Mouse (Mus musculus): ENCODE results near the gene Tnpo2. TPM values are rescaled to one million over a fixed set of nuclear protein-coding genes. Genes with fewer than 3 reads are reported as not detected.

Gene Tnpo2
- 9.5 and 12.9 TPM in 2 replicates for polyA plus RNA-seq (2012; ENCODE audit: low replicate concordance)

GRCm38 (mm10) chr8:85036718-85037365 is at the start of gene Tnpo2:
Gene Tnpo2 (plus strand): TSS chr8:85036915.

GRCm38 (mm10) chr8:84990349-84990748 is 46.4 kb upstream of the Tnpo2 start, which contains the start of gene Hook2:
Gene Hook2 (plus strand): TSS chr8:84990603.

DNA sequence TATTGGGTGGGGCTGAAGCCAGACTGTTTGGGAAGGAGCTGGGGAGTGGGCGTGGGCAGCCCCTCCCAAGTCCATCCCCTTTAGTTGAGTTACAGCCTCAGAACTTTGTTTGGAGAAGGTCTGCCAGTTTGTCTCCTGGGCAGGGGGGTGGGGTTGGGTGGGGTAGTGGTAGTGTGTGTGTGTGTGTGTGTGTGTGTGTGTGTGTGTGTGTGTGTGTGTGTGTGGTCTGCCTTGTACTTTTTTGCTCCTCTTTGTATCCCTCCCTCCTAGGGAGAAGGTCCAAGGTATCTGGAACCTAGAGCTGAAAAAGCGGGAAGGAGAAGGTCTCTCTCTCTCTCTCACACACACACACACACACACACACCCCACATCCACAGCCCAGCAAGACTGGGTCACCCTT is 22.3 kb upstream of the Tnpo2 start, which contains the start of gene Best2:
Gene Best2 (minus strand): TSS at position 101 of the 400 bp plus-strand sequence.

GRCm38 (mm10) chr8:85025098-85025932 is 11.4 kb upstream of the Tnpo2 start, which contains the start of gene Asna1:
Gene Asna1 (minus strand): TSS chr8:85025281.

DNA sequence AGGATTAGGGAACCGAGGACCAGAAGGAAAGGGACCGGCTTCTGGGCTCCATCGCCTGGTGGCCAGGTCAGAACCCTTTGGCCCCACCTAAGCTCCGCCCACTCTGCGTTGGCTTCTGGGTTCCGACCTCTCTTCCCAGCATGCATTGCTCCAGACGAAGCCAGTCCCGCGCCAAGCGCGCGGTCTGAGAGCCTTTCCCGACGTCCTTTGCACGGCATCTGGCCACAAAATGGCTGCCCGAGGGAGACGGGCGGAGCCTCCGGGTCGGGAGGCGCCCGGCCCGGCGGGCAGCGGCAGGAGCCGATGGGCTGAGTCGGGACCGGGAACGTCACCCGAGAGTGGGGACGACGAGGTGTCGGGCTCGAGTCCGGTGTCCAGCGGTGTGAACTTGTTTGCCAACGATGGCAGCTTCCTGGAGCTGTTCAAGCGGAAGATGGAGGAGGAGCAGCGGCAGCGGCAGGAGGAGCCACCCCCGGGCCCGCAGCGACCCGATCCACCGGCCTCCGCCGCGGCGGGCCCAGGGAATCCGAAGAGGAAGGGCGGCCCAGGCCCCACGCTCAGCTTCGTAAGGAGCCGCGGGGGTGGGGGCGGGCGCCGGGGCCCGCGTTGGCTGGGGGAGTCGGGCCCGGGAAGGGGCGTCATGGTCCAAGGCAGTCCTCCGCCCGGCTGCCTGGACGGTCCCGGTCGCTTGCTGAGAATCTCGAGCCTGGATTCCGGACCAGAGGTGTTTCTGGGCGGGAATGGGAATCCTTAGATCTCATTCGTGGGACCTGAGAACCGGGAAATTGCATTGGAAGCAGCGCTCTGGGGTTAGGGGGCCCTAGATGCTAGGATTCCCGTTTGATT is 9.8 kb upstream of the Tnpo2 start, which contains the start of gene Trir:
Gene Trir (plus strand): TSS at position 154 of the 846 bp plus-strand sequence.

GRCm38 (mm10) chr8:85059879-85060616 is 23.3 kb downstream of the Tnpo2 start, which contains the start of gene Fbxw9:
Gene Fbxw9 (plus strand): TSS chr8:85060055.

GRCm38 (mm10) chr8:85067982-85068381 is 31.3 kb downstream of the Tnpo2 start, which contains the start of gene Gm5741:
Gene Gm5741 (minus strand): TSS chr8:85067982.

GRCm38 (mm10) chr8:85071514-85072281 is 35.0 kb downstream of the Tnpo2 start, which contains the start of gene Dhps:
Gene Dhps (plus strand): TSS chr8:85071757.

GRCm38 (mm10) chr8:85080532-85081215 is 44.0 kb downstream of the Tnpo2 start, which contains the start of gene Wdr83os:
Gene Wdr83os (plus strand): TSS chr8:85080740.

GRCm38 (mm10) chr8:85081216-85081555 is 44.5 kb downstream of the Tnpo2 start, which contains the start of gene Wdr83:
Gene Wdr83 (minus strand): TSS chr8:85081306.

GRCm38 (mm10) chr8:85083108-85083813 is 46.5 kb downstream of the Tnpo2 start, which contains the start of gene Man2b1:
Gene Man2b1 (plus strand): TSS chr8:85083270.

Other genes with a start within 250 kb of the Tnpo2 start
- 27.0 and 31.4 TPM in 2 replicates for gene Nfix, start 236.6 kb upstream of the Tnpo2 start, polyA plus RNA-seq (2012; ENCODE audit: low replicate concordance)
- 1.8 and 2.7 TPM in 2 replicates for gene Dand5, start 214.1 kb upstream of the Tnpo2 start, polyA plus RNA-seq (2012; ENCODE audit: low replicate concordance)
- gene Gadd45gip1, start 205.4 kb upstream of the Tnpo2 start, polyA plus RNA-seq (2012; ENCODE audit: low replicate concordance): 27.9 and 40.8 TPM in 2 replicates
- 457 and 479 TPM in 2 replicates for gene Rad23a, start 196.2 kb upstream of the Tnpo2 start, polyA plus RNA-seq (2012; ENCODE audit: low replicate concordance)
- 286 and 333 TPM in 2 replicates for gene Calr, start 190.0 kb upstream of the Tnpo2 start, polyA plus RNA-seq (2012; ENCODE audit: low replicate concordance)
- gene Farsa, start 179.9 kb upstream of the Tnpo2 start, polyA plus RNA-seq (2012; ENCODE audit: low replicate concordance): 28.3 and 50.1 TPM in 2 replicates
- gene Syce2, start 164.8 kb upstream of the Tnpo2 start, polyA plus RNA-seq (2012; ENCODE audit: low replicate concordance): 12.7 and 13.2 TPM in 2 replicates
- gene Gcdh, start 143.0 kb upstream of the Tnpo2 start, polyA plus RNA-seq (2012; ENCODE audit: low replicate concordance): 22.8 and 49.5 TPM in 2 replicates
- gene Klf1, start 135.0 kb upstream of the Tnpo2 start, polyA plus RNA-seq (2012; ENCODE audit: low replicate concordance): 15.8 and 107 TPM in 2 replicates
- gene Dnase2a, start 128.4 kb upstream of the Tnpo2 start, polyA plus RNA-seq (2012; ENCODE audit: low replicate concordance): 13.7 and 72.9 TPM in 2 replicates
- 1.4 and 2.3 TPM in 2 replicates for gene Mast1, start 99.6 kb upstream of the Tnpo2 start, polyA plus RNA-seq (2012; ENCODE audit: low replicate concordance)
- gene Rtbdn, start 89.9 kb upstream of the Tnpo2 start, polyA plus RNA-seq (2012; ENCODE audit: low replicate concordance): not detected in 2 replicates
- gene Gm49661, start 67.5 kb upstream of the Tnpo2 start, polyA plus RNA-seq (2012; ENCODE audit: low replicate concordance): not detected in 2 replicates
- gene Prdx2, start 67.3 kb upstream of the Tnpo2 start, polyA plus RNA-seq (2012; ENCODE audit: low replicate concordance): 10.7 and 94.5 TPM in 2 replicates
- 196 and 282 TPM in 2 replicates for gene Rnaseh2a, start 67.1 kb upstream of the Tnpo2 start, polyA plus RNA-seq (2012; ENCODE audit: low replicate concordance)
- 324 and 1,538 TPM in 2 replicates for gene Junb, start 58.2 kb upstream of the Tnpo2 start, polyA plus RNA-seq (2012; ENCODE audit: low replicate concordance)
- gene Hook2, start 46.3 kb upstream of the Tnpo2 start, polyA plus RNA-seq (2012; ENCODE audit: low replicate concordance): 6.5 and 8.4 TPM in 2 replicates
- gene Best2, start 22.4 kb upstream of the Tnpo2 start, polyA plus RNA-seq (2012; ENCODE audit: low replicate concordance): not detected in 2 replicates
- gene Asna1, start 11.6 kb upstream of the Tnpo2 start, polyA plus RNA-seq (2012; ENCODE audit: low replicate concordance): 55.1 and 111 TPM in 2 replicates
- 260 and 442 TPM in 2 replicates for gene Trir, start 10.1 kb upstream of the Tnpo2 start, polyA plus RNA-seq (2012; ENCODE audit: low replicate concordance)
- 20.6 and 23.5 TPM in 2 replicates for gene Fbxw9, start 23.1 kb downstream of the Tnpo2 start, polyA plus RNA-seq (2012; ENCODE audit: low replicate concordance)
- gene Gm5741, start 31.1 kb downstream of the Tnpo2 start, polyA plus RNA-seq (2012; ENCODE audit: low replicate concordance): 1.1 TPM in 1 of 2 replicates, not detected in the other
- 31.6 and 110 TPM in 2 replicates for gene Dhps, start 34.8 kb downstream of the Tnpo2 start, polyA plus RNA-seq (2012; ENCODE audit: low replicate concordance)
- 5.6 and 16.3 TPM in 2 replicates for gene Wdr83os, start 43.8 kb downstream of the Tnpo2 start, polyA plus RNA-seq (2012; ENCODE audit: low replicate concordance)
- gene Wdr83, start 44.4 kb downstream of the Tnpo2 start, polyA plus RNA-seq (2012; ENCODE audit: low replicate concordance): 8.9 and 19.5 TPM in 2 replicates
- 27.4 and 79.7 TPM in 2 replicates for gene Man2b1, start 46.4 kb downstream of the Tnpo2 start, polyA plus RNA-seq (2012; ENCODE audit: low replicate concordance)
- gene Zfp791, start 86.2 kb downstream of the Tnpo2 start, polyA plus RNA-seq (2012; ENCODE audit: low replicate concordance): not detected in 2 replicates
- gene Cks1brt, start 115.0 kb downstream of the Tnpo2 start, polyA plus RNA-seq (2012; ENCODE audit: low replicate concordance): not detected in 2 replicates
- not detected in 2 replicates for gene Olfr371, start 189.1 kb downstream of the Tnpo2 start, polyA plus RNA-seq (2012; ENCODE audit: low replicate concordance)

All from hematopoietic multipotent progenitor cell, adult 10-12 weeks (in vitro differentiated cells).